Mouse (Mus musculus): ENCODE measurements around the gene Ntn5.

GRCm38 (mm10) chr7:45683396-45684050, at the start of gene Ntn5:
- no peak for TF ChIP-seq CTCF (IDR thresholded peaks at IDR 0.05; ENCODE audit: borderline replicate concordance, control insufficient read depth, extremely low read depth, insufficient read depth, low read length, poor library complexity)
- no peak for TF ChIP-seq POLR2A (IDR thresholded peaks at IDR 0.05; ENCODE audit: control insufficient read depth, extremely low read depth, insufficient read depth, low read length, poor library complexity)
